Mouse (Mus musculus): ENCODE results near the gene Cad.

DNA sequence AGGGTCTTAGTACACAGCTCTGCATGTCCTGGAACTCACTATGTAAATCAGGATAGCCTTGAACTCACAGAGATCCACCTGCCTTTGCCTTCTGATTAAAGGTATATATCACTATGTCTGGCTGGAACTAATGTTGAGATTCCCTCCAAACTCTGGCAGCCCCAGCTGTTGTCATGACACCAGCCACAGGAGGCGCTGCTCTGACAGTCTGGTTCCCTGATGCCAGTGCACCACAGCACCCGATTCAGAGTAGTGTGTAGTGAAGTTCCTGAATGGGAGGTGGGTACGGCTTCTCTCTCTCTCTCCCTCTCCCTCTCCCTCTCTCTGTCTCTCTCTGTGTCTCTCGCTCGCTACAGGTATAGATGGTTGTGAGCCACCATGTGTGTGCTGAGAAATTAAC is 27.8 kb downstream of the Cad start:
- TF ChIP-seq CTCF (conservative IDR thresholded peaks at IDR 0.05; ENCODE audit: low read length) (peak; percentile 21; the same call in 1 of the 2 replicates), POU5F1 (IDR thresholded peaks at IDR 0.05; ENCODE audit: borderline replicate concordance, low read length) (no peak)

Measured in E14TG2a.4 (cell line).